Mouse (Mus musculus) adrenal gland, postnatal 25 days (tissue): ENCODE measurements around the gene Itga8. TPM values are rescaled to one million over a fixed set of nuclear protein-coding genes. Genes with fewer than 3 reads are reported as not detected.

ENCODE experiments used
- DNase-seq: peaks from one replicate; pipeline ENCODE4 v3.0.0; 2021; ENCODE audit warnings: mixed read lengths
- total RNA-seq: library from RNA; stranded (reverse); gene quantifications from 2 replicates; pipeline ENCODE4 v1.2.3, GENCODE M21; 2021

Itga8 gene
- total RNA-seq, 1 experiment from 2014 or later: 20.0 TPM

DNA sequence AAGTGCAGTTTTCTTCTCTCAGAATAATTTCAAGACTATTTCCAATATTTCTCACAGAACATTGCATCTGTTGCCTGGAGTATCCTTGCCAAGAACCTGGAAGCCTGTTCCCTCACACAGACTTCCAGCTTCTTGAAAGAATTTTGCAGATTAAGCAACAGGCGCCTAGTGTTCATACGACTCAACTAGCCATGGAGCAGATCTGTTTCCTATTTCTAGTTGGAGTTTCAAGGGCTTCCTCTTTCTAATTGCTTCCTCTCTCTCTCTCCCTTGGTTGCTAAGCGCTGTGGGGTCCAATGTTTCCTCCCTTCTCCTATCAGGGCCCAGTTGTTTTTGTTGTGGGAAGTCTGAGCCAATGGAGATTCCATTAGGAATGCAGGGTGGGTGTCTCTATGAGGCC lies 7.7 kb downstream of the Itga8 start:
- no peak for DNase-seq

DNA sequence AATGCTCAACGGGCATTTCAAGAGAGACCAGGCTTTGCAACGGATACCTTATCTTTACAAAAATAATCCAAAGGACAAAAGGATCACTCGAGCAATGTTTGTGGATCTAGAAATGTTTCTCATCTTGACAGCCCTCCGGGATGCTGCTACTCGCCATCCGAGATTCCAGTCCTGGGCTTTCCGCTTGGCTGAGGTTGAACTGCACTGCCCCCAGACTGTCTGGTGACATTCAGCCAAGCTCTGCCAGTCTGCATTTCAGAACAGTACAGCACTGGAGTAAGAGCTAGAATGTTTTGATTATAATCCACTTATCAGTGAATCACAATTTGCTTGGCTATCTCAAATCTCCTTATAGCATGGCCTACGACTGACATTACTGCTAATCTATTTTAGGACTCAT lies 8.3 kb downstream of the Itga8 start:
- DNase-seq: no peak

DNA sequence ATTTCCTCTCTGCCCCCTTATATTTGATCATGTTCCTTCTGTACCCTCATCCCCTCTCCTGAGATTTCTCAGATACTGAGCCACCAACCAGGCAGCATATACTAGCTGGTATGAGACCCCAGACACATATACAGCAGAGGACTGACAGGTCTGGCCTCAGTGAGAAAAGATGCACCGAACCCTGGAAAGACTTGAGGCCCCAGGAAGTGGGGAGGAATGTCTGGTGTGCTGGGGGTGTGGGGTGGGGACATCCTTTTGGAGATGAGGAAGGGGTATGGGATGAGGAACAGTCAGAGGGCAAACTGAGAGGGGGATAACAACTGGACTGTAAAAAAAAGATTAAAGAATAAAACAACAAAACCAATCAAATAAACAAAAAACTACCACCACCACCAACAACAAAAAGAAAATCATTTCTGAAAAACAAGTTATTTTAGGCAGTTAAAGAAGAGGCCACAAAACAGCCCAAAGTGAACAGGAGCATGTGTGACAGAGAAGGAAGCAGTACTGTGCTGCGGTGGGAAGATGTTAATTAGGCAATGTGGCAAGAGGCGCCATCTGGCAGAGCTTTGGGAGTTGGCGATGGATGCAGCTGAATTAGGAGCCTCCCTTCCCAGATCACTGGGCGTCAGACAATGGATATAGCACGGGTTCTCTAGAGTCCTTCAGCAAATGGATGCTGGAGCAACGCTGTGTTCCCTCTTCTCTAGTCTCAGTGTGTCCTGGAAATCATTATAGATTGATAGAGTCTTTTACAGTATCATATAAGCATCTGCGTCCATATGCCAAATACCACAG lies 9.5 kb downstream of the Itga8 start:
- no peak for DNase-seq

DNA sequence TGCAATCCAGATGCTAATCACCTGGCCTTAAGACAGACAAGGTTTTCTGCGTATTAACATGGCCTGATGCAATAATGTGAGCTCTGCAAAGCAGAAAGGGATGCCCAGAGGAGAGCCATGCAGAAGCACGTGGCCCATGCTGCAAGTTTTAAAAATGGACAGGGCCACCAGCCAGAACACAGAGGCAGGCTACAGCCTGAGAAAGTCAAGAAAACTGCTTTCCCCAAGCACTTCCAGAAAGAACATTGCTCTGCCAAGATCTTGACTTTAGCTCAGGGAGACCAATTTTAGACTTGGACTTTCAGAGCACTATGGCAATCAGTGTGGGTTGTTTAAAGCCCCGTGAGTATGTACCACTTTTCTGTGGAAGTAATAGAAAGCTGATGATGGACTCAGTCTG lies 11.5 kb downstream of the Itga8 start:
- no peak for DNase-seq

DNA sequence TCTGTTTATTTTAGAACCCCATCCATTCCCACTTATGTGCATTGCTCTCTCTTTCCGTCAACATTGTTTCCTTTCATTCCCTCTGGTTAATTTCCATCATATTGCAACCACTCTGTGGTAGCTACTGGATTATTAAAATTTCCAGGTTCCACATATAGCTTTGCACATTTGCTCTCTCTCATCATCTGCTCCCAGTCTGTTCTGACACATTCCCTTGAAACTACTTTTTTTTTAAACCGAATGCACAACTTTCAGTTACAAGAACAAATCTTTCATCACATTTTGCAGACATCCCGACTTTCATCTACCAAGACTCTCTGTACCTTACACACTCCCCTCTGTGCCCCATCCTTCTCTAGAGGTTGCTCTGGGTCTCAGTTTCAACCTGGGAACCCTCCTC lies 13.9 kb downstream of the Itga8 start:
- no peak for DNase-seq

DNA sequence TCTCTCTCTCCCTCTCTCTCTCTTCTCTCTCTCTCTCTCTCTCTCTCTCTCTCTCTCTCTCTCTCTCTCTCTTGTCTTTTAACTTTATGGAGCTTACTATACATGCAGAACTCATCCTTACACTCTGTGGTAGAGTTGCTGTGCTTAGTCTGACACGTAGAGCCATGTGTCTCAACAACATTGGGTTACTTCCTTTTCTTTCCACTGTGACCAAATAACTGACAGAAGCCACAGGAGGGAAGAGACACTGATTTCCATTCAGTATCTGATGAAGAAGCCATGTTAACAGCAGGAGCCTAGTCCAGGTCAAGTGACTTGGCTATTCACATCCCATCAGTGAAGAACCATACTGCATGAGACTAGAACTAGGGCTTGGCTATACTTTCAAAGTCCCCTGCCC lies 21.1 kb downstream of the Itga8 start:
- DNase-seq: no peak

DNA sequence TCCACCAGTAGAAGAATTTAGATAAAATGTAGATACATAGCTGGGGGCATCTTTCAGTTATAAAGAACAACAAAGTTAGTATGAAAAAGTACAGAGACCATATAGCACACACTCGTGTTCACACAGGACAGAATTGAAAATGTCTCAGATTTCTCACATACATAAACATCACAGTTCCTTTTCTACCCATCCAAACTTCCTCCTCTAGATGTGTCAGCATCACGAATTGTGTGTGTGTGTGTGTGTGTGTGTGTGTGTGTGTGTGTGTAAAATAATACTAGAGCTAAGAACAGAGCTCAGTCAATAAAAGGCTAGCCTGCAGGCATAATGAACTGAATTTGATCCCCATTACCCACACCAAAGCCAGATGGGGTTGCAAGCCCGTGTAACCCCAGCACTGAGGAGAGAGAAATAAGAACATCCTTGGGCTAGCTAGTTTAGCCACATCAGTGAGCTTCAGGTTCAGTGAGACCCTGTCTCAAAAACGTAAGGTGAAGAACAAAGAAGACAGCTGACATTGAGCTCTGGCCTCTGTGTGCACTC lies 22.6 kb downstream of the Itga8 start:
- no peak for DNase-seq

DNA sequence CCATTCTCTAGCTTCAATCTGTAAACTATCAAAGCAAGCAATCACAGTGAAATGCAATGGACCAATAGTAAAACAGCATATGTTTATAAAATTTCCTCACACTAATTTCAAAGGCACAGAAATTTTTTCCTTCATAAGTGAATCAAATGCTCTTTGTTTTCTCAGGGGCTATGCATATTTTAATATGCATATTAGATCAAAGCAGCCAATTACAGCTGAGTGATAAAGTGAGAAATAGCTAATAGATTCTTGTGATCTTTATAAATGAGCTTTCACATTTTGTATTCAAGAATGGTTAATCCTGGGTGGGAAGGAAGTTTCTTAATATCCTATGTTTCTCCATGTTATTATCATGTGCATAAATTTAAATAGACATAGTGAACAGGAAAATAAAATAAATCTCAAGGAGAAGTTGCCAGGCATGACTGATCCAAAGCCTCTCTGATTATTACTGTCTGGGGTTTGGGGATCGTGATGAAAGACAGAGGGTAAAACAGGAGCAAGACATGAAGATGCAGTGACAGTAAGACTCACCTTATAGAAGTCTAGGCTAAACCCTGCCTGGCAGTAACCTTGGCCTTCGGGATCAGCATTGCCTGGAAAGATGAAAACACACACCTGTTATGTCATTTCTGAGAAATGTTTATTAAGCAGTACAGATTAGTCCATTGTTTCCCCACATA lies 44.9 kb downstream of the Itga8 start:
- DNase-seq: no peak

DNA sequence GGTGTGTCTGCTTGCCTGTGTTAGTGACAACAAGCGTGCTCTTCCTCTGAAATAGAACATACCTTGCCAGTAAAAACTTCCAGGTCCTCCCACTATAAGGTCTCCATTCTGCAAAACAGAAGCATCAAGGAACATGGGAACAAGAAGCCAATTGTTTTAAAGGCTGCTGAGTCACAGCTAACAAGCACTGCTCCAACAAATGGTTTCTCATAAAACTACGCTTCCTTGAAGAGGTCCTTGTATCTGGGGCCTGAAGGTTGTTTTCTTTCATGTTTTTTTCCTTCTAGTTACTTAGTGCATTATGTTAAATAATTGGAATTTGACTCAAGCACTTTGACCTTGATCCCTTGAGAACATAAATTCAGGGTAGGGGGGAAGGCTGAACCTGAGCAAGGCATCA lies 45.8 kb downstream of the Itga8 start:
- no peak for DNase-seq

DNA sequence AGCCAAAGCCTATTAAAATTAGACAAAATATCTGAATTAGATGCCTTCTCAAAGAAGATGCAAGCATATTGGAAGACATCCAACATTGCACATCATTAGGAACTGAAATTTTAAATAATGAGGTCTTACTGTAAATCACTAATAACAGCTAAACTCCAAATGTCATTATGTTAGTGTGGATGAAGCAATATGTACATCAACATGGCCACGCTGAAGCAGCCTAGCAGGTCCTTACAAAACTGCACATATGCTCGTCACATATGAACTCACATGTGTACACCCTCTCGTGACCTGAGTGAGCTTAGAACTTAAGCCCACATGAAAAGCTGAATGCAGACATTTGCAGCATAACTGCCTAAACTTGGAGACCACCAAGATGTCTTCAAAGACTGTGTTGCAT lies 66.4 kb downstream of the Itga8 start:
- no peak for DNase-seq

DNA sequence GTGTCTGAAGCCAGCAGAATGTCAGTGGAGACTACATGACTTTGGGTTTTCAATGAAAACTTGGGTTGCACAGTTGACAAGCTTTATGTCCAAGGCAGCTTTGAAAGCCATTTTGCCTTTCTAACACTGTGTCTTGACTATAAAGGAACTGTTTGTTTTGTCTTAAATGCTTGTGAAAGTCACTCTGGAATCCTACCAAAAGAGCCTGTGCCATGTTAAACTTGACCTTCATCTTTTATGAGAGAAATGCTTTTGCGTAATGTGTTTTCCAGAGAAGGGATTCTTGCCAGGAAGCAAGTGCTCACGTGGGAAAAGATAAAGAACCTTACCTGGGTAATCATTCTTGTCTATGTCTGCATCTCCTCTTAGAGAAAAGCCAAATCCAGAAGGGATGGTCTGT lies 72.0 kb downstream of the Itga8 start:
- no peak for DNase-seq

DNA sequence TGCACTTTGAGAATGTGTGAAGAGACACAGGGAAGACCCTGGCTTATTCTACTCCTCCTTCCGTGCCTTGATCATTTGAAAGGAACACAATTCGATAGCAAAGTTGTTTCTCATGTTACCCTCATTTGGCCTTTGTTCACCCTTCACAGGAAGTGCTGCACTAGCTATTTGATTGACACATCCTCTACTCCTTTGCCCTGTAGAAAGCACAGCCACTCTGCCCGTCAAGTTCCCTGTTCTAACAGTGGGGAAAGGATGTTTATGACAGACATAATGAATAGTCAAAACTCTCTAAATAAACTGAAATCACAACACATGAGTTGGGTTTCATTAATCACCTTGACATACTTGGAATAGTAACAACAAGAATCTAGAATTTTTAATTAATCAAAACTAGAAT lies 73.4 kb downstream of the Itga8 start:
- DNase-seq: no peak

DNA sequence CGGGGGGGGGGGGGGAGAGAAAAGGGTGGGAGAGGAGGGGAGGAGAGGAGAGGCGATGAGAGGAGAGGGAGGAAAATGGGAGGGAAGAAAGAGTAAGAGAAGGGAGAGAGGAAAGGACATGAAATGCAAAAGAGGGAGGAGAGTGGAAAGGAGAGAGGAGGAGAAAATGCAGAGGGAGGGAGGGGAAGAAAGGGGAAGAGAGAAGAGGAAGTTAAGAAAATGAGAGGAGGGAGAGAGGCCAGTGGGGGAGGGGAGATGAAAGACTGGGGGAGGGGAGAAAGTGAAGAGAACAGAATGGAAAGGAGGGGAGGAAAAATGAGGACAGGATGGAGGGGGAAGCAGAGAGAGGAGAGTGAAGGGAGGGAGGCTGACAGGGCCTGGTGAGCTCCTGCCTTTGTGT lies 74.5 kb downstream of the Itga8 start:
- no peak for DNase-seq

DNA sequence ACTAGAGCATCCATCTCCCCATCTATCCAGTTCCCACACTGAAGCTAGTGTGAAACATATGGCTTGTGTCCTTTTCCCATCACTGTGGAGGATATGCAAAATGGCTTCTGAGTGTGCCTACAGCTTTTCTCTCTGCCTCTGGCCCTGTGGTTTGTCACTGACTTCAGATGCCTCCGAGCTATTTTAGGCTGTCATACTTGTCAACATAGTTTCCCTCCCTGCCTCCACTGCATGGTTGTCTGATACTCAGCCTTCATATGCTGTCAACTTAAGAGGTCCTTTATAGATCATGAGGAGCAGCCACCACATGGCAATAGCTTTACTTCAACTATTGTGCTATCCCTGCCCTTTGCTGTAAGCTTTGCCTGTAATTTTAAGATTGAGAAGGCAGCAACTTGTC lies 75.4 kb downstream of the Itga8 start:
- no peak for DNase-seq

DNA sequence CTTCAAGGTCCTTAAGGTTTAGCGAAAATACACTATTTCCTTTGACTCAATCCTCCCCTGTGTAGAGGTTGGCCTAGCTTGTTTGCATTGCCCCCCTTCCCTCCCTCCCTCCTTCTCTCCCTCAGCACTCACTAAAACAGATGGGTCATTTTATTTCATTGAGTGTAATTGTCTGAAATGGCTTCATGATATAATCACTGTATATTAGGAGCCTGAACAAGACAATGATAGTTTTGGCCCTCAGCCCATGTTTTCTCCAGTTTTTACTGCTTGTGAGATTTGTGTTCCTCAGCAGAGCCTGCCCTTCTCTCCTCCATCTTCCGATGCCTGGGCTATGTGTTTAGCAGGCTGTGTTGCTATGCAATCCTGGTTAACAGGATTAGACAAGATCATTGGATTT lies 80.1 kb downstream of the Itga8 start:
- no peak for DNase-seq

DNA sequence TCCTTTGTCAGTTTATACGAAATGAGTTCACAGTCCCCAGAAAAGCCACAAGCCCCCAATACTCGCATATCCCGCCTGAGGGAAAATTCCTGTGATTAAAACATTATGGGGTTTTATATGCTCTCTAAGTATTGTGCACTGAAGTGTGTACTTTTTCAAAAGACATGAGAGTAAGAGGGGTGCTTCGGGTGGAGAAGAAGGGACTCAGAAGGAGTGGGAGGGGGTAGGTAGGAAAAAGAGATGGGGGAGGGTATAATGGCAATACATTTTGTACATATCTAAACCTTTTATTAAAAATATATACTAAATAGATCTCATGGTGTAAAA lies 88.3 kb downstream of the Itga8 start:
- DNase-seq: no peak

DNA sequence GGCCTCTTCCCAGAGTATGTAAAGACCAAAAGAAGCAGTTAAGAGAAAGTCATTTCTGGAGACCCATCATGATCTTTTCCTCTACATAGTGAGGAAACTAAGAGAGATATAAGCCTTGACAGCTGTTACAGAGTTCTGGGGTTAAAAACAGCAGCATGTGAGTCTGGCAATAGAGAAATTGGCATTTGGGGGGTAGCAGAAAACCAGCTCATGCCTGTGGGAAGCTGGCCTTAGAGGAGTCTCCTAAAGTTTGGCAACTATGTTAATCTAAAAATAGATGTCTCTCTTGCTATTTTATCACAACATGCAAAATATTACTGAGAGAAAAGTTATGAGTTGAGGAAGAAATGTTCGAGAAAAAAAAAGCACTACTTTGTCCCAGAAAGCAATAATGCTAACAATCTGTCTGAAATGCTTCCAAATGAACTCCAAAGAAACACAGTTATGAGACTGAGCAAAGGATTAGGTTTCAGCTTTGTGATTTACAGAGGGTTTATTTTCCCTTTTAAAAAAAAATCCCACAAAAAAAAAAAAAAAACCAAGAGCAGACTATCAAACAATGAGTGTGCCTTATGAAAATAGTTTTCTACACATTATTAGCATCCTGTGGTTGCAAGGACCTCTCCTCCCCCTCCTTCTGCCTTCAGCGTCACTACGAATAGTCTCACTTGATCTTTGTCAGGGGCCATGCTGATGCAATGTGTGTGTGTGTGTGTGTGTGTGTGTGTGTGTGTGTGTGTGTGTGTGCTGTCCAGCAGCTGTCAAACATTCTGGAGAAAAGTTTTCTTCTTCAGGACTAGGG lies 88.9 kb downstream of the Itga8 start:
- DNase-seq: no peak

DNA sequence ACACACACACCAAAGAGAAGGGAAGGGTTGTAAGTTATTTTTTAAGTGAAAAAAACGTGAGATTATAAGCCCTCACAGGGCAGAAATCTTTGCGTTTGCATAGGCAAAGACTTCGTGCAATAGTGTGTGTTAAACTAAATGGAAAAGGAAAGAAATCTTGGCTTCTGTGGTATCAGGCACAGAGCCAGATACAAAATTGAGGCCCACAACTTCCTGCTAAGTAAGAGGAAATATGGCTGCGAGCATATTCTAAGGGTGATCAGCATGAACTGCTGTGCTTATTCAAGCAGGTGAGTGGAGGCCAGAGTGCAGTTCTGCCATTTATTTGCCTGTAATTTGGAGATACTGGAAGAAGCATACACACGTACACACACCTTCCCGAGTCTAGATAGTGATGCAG lies 93.6 kb downstream of the Itga8 start:
- DNase-seq: no peak

DNA sequence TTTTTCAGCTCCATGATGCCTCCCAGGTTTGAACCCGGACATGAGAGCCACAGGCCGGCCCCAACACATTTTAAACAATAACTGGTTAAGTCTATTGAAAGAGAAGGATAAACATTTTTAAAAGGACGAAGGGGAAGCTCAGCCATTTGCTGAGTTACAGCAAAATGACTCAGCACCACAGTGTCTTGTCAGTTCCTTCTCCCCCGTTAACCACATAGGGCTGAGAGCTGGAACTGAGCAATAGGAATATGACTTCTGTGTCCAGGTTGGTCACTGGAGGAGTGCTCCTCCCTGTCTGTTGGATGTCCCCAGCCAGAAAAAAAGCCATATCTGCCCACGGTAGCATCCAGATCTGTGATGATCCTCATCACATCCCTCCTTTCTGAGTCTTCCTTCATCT lies 95.4 kb downstream of the Itga8 start:
- no peak for DNase-seq

DNA sequence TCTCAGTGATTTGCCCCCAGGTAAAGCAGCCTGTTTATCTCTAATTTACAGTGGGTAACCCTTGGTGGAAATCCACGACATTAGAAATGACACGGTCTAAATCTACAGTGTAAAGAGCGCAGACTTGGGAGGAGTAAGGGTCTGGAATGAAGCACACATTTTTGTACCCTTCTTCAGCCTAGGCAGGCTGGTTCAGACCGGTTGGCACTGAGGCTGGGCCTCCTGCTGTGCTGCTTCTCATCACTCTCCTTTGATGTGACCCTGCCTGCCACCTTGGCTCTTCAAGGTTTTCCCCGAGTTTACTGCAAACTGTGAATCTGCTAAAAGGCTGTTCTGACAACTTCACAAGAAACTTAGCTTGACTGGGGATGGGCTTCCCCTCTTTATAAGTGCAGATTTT lies 95.8 kb downstream of the Itga8 start:
- DNase-seq: no peak

DNA sequence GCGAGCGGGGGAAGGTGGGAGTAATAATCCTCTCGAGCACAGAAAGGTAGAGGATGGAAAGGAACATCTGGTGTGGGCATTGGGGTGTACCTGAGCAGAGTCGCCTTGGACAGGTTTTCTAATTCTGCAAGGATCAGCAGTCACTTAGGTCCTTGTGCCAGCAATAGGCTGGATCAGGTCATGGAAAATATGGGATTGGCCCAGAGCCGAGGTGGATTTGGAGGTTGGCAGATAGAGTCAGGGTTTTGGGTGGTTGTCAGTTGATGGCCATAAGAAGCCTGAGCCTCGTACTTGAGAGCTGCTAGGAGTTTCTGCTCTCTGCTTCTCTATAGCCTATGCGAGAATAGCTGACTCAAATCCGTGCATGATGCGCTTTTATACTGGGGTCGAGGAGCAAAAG lies 98.5 kb downstream of the Itga8 start:
- no peak for DNase-seq

DNA sequence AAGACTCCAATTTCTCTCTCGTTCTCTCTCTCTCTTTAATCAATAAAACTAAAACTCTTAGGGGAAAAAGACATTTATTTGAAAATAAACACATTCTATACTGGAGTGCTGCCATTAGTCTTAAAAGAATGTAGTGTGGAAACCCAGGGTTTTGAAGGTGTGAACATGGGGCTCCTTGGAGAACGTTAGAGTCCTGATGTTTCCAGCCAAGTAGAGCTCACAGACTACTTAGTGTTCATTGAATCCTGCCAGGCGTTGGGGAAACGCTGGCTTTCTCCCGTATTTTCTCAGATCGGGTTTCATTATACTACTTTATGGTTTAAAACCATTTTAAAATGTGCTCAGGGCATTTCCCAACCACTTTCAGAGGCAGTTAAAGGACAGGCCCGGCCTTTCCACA lies 103.0 kb downstream of the Itga8 start:
- no peak for DNase-seq

DNA sequence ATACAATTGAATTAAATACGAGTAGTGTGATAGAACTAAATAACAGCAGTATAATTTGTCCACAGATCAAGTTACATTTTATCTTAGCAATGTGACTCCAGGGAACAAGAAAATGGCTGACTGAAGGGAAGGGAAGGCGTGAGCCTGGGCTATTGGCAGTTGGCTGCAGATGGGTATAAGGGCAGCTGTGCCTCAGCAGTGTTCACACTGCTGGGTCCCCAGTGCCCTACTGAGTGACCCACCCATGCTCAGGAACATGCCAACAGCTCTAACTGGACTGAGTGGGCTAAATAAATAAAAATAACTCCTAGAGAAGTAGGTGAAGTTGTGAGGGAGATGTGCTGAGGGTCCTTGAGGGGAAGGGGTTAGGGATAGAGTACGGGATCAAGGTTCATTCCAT lies 103.5 kb downstream of the Itga8 start:
- DNase-seq: no peak
